In genomic region chr6:113672029-113672428, GRCm38 (mm10) we compare ENCODE assay signal across 17 mouse cellular contexts. TPM values are rescaled to one million over a fixed set of nuclear protein-coding genes. Genes with fewer than 3 reads are reported as not detected.
A peak's percentile ranks its signal among the peaks of the same experiment; 100 is the strongest.
DNase-seq lines count a peak whose midpoint lies in the region; ATAC-seq and TF ChIP-seq lines count a peak whose summit lies in the region.
"Not testable (repeated sequence)": the region's sequence is repeated elsewhere in the genome, so short reads cannot be mapped to it uniquely, and the experiment has no call there.
"Had no signal": no experiment of that assay in that cellular context is flagged by ENCODE, and none has a peak within 500 bp of the region (broad histone marks: within the 10 kb centered on the region; RNA-seq: fewer than 3 reads in every experiment).

No protein-coding gene starts in this region.

- in situ Hi-C loops in CH12.LX (cut with MboI; ENCODE audit: low pct_ligation_motif_present, low pct_unique_long_range_greater_than_20kb, low sequenced_read_pairs) = not testable (repeated sequence)

- not testable (repeated sequence) for TF ChIP-seq RAD21 in CH12.LX (IDR thresholded peaks at IDR 0.05; ENCODE audit: low read depth, low read length)
- TF ChIP-seq RAD21 in MEL (IDR thresholded peaks at IDR 0.05; ENCODE audit: low read depth, low read length) = peak; percentile 20

- intact Hi-C loops in heart, adult 2 months (cut with DNase I) = not testable (repeated sequence)

- dilution Hi-C loops in CH12.LX (cut with MboI; ENCODE audit: extremely low pct_ligation_motif_present, extremely low pct_unique_long_range_greater_than_20kb, low sequenced_read_pairs) = not testable (repeated sequence)

- H3K4me1 ChIP-seq in CH12.LX (ENCODE audit: control insufficient read depth in 1 of 2, insufficient read depth in 2 of 2) = peaks cover 20 to 65% of the 10 kb centered on the region in 2 experiments
- peaks cover 0 to 12% of the 10 kb centered on the region in 2 experiments; a peak in 2 of 4 replicates for H3K4me1 ChIP-seq in MEL (ENCODE audit: control insufficient read depth in 1 of 2, insufficient read depth in 2 of 2, low read length in 2 of 2)
- H3K4me1 ChIP-seq in heart, adult 2 months (ENCODE audit: control insufficient read depth, insufficient read depth, low read length); kidney, adult 2 months (ENCODE audit: control insufficient read depth, insufficient read depth, low read length); lung, embryonic 14.5 days (ENCODE audit: insufficient read depth): not testable (repeated sequence)
- peaks cover 4 to 12% of the 10 kb centered on the region in 2 experiments; a peak in 3 of 4 replicates for H3K4me1 ChIP-seq in liver, embryonic 14.5 days (replicated peaks; ENCODE audit: control insufficient read depth in 2 of 2, insufficient read depth in 2 of 2, low read length in 1 of 2)
- peaks cover 45% of the 10 kb centered on the region for H3K4me1 ChIP-seq in small intestine, adult 2 months (ENCODE audit: control insufficient read depth, insufficient read depth, insufficient read length, low read length)

- TF ChIP-seq CTCF in CH12.LX (conservative IDR thresholded peaks at IDR 0.05 in 1 of 2, IDR thresholded peaks at IDR 0.05 in 1 of 2; ENCODE audit: low read depth in 2 of 2, low read length in 2 of 2) (peak in 1 of 2 experiments; percentile 38; a peak in 2 of 4 replicates), MEL (IDR thresholded peaks at IDR 0.05 in 2 of 3, conservative IDR thresholded peaks at IDR 0.05 in 1 of 3; ENCODE audit: control insufficient read depth in 1 of 3, insufficient read depth in 1 of 3, low read depth in 2 of 3, low read length in 3 of 3, poor library complexity in 1 of 3, severe bottlenecking in 1 of 3) (peak in 2 of 3 experiments; percentile 27 to 36; a peak in 3 of 6 replicates)
- TF ChIP-seq CTCF in heart, adult 2 months (IDR thresholded peaks at IDR 0.05) = peak; percentile 51
- TF ChIP-seq CTCF in kidney, adult 2 months (conservative IDR thresholded peaks at IDR 0.05; ENCODE audit: insufficient read depth, insufficient read length, low read depth, low read length) = 0 out of 2 replicates have a peak, but pooled peaks have one; percentile 10
- TF ChIP-seq CTCF in layer of hippocampus, adult 2 months (conservative IDR thresholded peaks at IDR 0.05) = peak; percentile 58
- TF ChIP-seq CTCF in liver, embryonic 14.5 days (IDR thresholded peaks at IDR 0.05; ENCODE audit: low read depth) = peak; percentile 42
- TF ChIP-seq CTCF in lung, embryonic 14.5 days (IDR thresholded peaks at IDR 0.05; ENCODE audit: low read depth) = peak; percentile 22; the same call in 1 of the 2 replicates
- peak; percentile 20; the same call in 1 of the 2 replicates for TF ChIP-seq CTCF in small intestine, adult 2 months (IDR thresholded peaks at IDR 0.05; ENCODE audit: extremely low read depth, insufficient read length, insufficient replicate concordance, low read depth, low read length)

- H3K27me3 ChIP-seq in CH12.LX (replicated peaks); MEL (ENCODE audit: control insufficient read depth in 1 of 2, insufficient read depth in 2 of 2, low read length in 2 of 2); heart, adult 2 months (ENCODE audit: control insufficient read depth, insufficient read depth, low read length); kidney, adult 2 months (replicated peaks; ENCODE audit: control insufficient read depth, insufficient read depth, low read length); liver, embryonic 14.5 days (ENCODE audit: control insufficient read depth, insufficient read depth, low read length); lung, embryonic 14.5 days (ENCODE audit: insufficient read depth, low read length); small intestine, adult 2 months (ENCODE audit: control insufficient read depth, insufficient read depth, low read length): not testable (repeated sequence)

- not testable (repeated sequence) for H3K27ac ChIP-seq in CH12.LX (ENCODE audit: insufficient read depth, low read depth); MEL (ENCODE audit: control insufficient read depth, low read depth, low read length); heart, adult 2 months; kidney, adult 2 months (ENCODE audit: insufficient read depth, low read depth, low read length); layer of hippocampus, adult 2 months; liver, embryonic 14.5 days; lung, embryonic 14.5 days (ENCODE audit: low read depth)
- H3K27ac ChIP-seq in small intestine, adult 2 months (ENCODE audit: insufficient read depth, low read depth, low read length) = 0 out of 2 replicates have a peak overlapping the region, but pooled peaks have one; percentile 35

- not testable (repeated sequence) for TF ChIP-seq EP300 in CH12.LX (IDR thresholded peaks at IDR 0.05; ENCODE audit: low read length); MEL (IDR thresholded peaks at IDR 0.05; ENCODE audit: low read depth in 1 of 2, low read length in 2 of 2); heart, adult 2 months (IDR thresholded peaks at IDR 0.05; ENCODE audit: insufficient read depth, low read depth, low read length); liver, embryonic 14.5 days (IDR thresholded peaks at IDR 0.05; ENCODE audit: low read depth)

- not testable (repeated sequence) for H3K4me2 ChIP-seq in CH12.LX (ENCODE audit: insufficient read depth, low read depth, poor library complexity, severe bottlenecking); liver, embryonic 14.5 days (ENCODE audit: low read depth); lung, embryonic 14.5 days

- not testable (repeated sequence) for H3K9me3 ChIP-seq in CH12.LX (replicated peaks; ENCODE audit: low read length); MEL (replicated peaks; ENCODE audit: insufficient read depth, low read length); liver, embryonic 14.5 days (ENCODE audit: control insufficient read depth, low read length); lung, embryonic 14.5 days (ENCODE audit: low read depth, low read length)

- H3K36me3 ChIP-seq in CH12.LX (replicated peaks in 1 of 2; ENCODE audit: control insufficient read depth in 1 of 2, insufficient read depth in 1 of 2, low read length in 1 of 2) = peaks cover 50 to 62% of the 10 kb centered on the region in 2 experiments
- not testable (repeated sequence) for H3K36me3 ChIP-seq in MEL (ENCODE audit: control insufficient read depth in 1 of 2, insufficient read depth in 2 of 2, low read length in 2 of 2); heart, adult 2 months (ENCODE audit: control insufficient read depth, insufficient read depth, low read length); kidney, adult 2 months (ENCODE audit: control insufficient read depth, insufficient read depth, low read length); liver, embryonic 14.5 days (replicated peaks; ENCODE audit: control insufficient read depth, insufficient read depth, low read depth); lung, embryonic 14.5 days (ENCODE audit: insufficient read depth)
- H3K36me3 ChIP-seq in small intestine, adult 2 months (ENCODE audit: control insufficient read depth, insufficient read depth, low read length) = peaks cover 49% of the 10 kb centered on the region

- not testable (repeated sequence) for DNase-seq in CH12.LX (ENCODE audit: extremely low read depth); MEL (ENCODE audit: low read depth, low spot score); heart, adult 2 months; kidney, adult 2 months; layer of hippocampus, adult 2 months (ENCODE audit: low spot score in 2 of 2); liver, embryonic 14.5 days (ENCODE audit: low read depth in 3 of 3, low spot score in 3 of 3); lung, embryonic 14.5 days

- ATAC-seq in liver, embryonic 14.5 days (ENCODE audit: insufficient read depth); lung, embryonic 14.5 days (ENCODE audit: insufficient read depth): not testable (repeated sequence)

- not testable (repeated sequence) for H3K9ac ChIP-seq in CH12.LX (ENCODE audit: insufficient read depth, low read depth); MEL (ENCODE audit: control insufficient read depth, low read depth, low read length, poor library complexity, severe bottlenecking); heart, adult 2 months (ENCODE audit: low read depth, low read length); liver, embryonic 14.5 days (replicated peaks); lung, embryonic 14.5 days

- 85% methylated on average over 1 of the region's 1 CpGs for WGBS in heart, adult 2 months
- WGBS in kidney, adult 2 months = 92% methylated on average over 1 of the region's 1 CpGs
- 80% methylated on average over 1 of the region's 1 CpGs for WGBS in liver, embryonic 14.5 days (ENCODE audit: insufficient replicate concordance)
- 88% methylated on average over 1 of the region's 1 CpGs for WGBS in lung, embryonic 14.5 days
- 94% methylated on average over 1 of the region's 1 CpGs for WGBS in small intestine, adult 2 months

- not testable (repeated sequence) for TF ChIP-seq POLR2A in CH12.LX (IDR thresholded peaks at IDR 0.05; ENCODE audit: low read depth, low read length); MEL (IDR thresholded peaks at IDR 0.05; ENCODE audit: control insufficient read depth in 1 of 2, insufficient read depth in 1 of 2, low read depth in 1 of 2, low read length in 2 of 2, poor library complexity in 1 of 2); heart, adult 2 months (IDR thresholded peaks at IDR 0.05; ENCODE audit: insufficient read depth, low read depth, low read length); kidney, adult 2 months (IDR thresholded peaks at IDR 0.05; ENCODE audit: low read depth, low read length); small intestine, adult 2 months (IDR thresholded peaks at IDR 0.05; ENCODE audit: low read depth, low read length)

- peak overlapping the region in 1 of 3 experiments; percentile 21 for H3K4me3 ChIP-seq in CH12.LX (replicated peaks in 1 of 3; ENCODE audit: low read depth in 2 of 3, low read length in 2 of 3, poor library complexity in 1 of 3)
- H3K4me3 ChIP-seq in MEL (ENCODE audit: control insufficient read depth in 1 of 2, insufficient read depth in 1 of 2, low read depth in 2 of 2, low read length in 2 of 2); heart, adult 2 months; kidney, adult 2 months (ENCODE audit: insufficient read depth, low read depth, low read length); layer of hippocampus, adult 2 months; liver, embryonic 14.5 days (ENCODE audit: insufficient read depth in 1 of 2, low read depth in 2 of 2, low read length in 2 of 2); lung, embryonic 14.5 days (ENCODE audit: low read depth, low read length); small intestine, adult 2 months (ENCODE audit: low read depth, low read length): not testable (repeated sequence)

- peaks cover 25% of the 10 kb centered on the region for H3K79me2 ChIP-seq in CH12.LX (replicated peaks; ENCODE audit: control insufficient read depth, extremely low read depth, insufficient read depth, poor library complexity, severe bottlenecking)
- not testable (repeated sequence) for H3K79me2 ChIP-seq in MEL (ENCODE audit: control insufficient read depth, insufficient read depth, low read length, poor library complexity); heart, adult 2 months (replicated peaks; ENCODE audit: control insufficient read depth, insufficient read depth, low read length)

RNA-seq across cellular contexts. Expression of gene Tatdn2, which starts 24.8 kb away (rescaled TPM):
- total RNA-seq in CH12.LX (2012; rRNA removed) = 35.1 and 62.5 TPM in 2 replicates
- 34.5 and 35.5 TPM in 2 replicates for total RNA-seq in CH12.LX (2014; rRNA removed)
- 58.0 and 70.8 TPM in 2 replicates for polyA plus RNA-seq in CH12.LX (2012; ENCODE audit: insufficient read length, low read depth)
- total RNA-seq in MEL (2012; rRNA removed) = 111 and 136 TPM in 2 replicates
- polyA plus RNA-seq in MEL (2012; ENCODE audit: insufficient read depth in 1 of 2, insufficient read length in 2 of 2, low read depth in 1 of 2, low replicate concordance in 2 of 2, missing spikeins in 1 of 2) = 100 to 1,000 TPM; 102 to 121 TPM
- 10 to 100 TPM; 66.7 to 71.9 TPM for total RNA-seq in heart, adult 2 months (2021)
- 17.3 and 36.1 TPM in 2 replicates for polyA plus RNA-seq in heart, adult 2 months (2012; rRNA removed)
- 32.9 and 35.5 TPM in 2 replicates for polyA plus RNA-seq in kidney, adult 2 months (2012; rRNA removed)
- 10 to 100 TPM; 60.4 to 67.8 TPM for total RNA-seq in layer of hippocampus, adult 2 months (2021)
- 10.6 and 15.4 TPM in 2 replicates for polyA plus RNA-seq in liver, embryonic 14.5 days (2012; rRNA removed)
- 1.0 and 1.3 TPM in 2 replicates for polyA plus RNA-seq in liver, embryonic 14.5 days (2014; fragmentation: Nextera tagmentation; extraction: Ambion mirVana)
- polyA plus RNA-seq in lung, embryonic 14.5 days (2014; fragmentation: Nextera tagmentation; extraction: Ambion mirVana) = 1.2 and 1.5 TPM in 2 replicates
- 11.3 and 16.6 TPM in 2 replicates for polyA plus RNA-seq in small intestine, adult 2 months (2012; rRNA removed)

RNA-seq across cellular contexts. Expression of gene Irak2, which starts 33.8 kb away (rescaled TPM):
- total RNA-seq in CH12.LX (2012; rRNA removed) = 31.6 and 39.5 TPM in 2 replicates
- 26.9 and 30.0 TPM in 2 replicates for total RNA-seq in CH12.LX (2014; rRNA removed)
- 32.5 and 38.6 TPM in 2 replicates for polyA plus RNA-seq in CH12.LX (2012; ENCODE audit: insufficient read length, low read depth)
- 5.2 TPM in 2 replicates for total RNA-seq in MEL (2012; rRNA removed)
- polyA plus RNA-seq in MEL (2012; ENCODE audit: insufficient read depth in 1 of 2, insufficient read length in 2 of 2, low read depth in 1 of 2, low replicate concordance in 2 of 2, missing spikeins in 1 of 2) = 1 to 10 TPM in 1 of 2 experiments, not detected in 1; 6.8 TPM
- total RNA-seq in heart, adult 2 months (2021) = 10 to 100 TPM; 10.4 to 13.6 TPM
- polyA plus RNA-seq in heart, adult 2 months (2012; rRNA removed) = 12.5 and 12.9 TPM in 2 replicates
- 53.8 and 67.1 TPM in 2 replicates for polyA plus RNA-seq in kidney, adult 2 months (2012; rRNA removed)
- total RNA-seq in layer of hippocampus, adult 2 months (2021) = 10 to 100 TPM; 16.6 to 18.8 TPM
- 19.1 and 27.0 TPM in 2 replicates for polyA plus RNA-seq in liver, embryonic 14.5 days (2012; rRNA removed)
- polyA plus RNA-seq in liver, embryonic 14.5 days (2014; fragmentation: Nextera tagmentation; extraction: Ambion mirVana) = 4.9 and 7.0 TPM in 2 replicates
- polyA plus RNA-seq in lung, embryonic 14.5 days (2014; fragmentation: Nextera tagmentation; extraction: Ambion mirVana) = 3.1 and 3.6 TPM in 2 replicates
- 35.4 and 97.6 TPM in 2 replicates for polyA plus RNA-seq in small intestine, adult 2 months (2012; rRNA removed)

RNA-seq across cellular contexts. Expression of gene Ghrl, which starts 47.7 kb away (rescaled TPM):
- total RNA-seq in CH12.LX (2012; rRNA removed) (not detected in 2 replicates), CH12.LX (2014; rRNA removed) (not detected in 2 replicates), MEL (2012; rRNA removed) (0.26 and 0.81 TPM in 2 replicates)
- polyA plus RNA-seq in CH12.LX (2012; ENCODE audit: insufficient read length, low read depth) (1.1 and 2.6 TPM in 2 replicates), MEL (2012; ENCODE audit: insufficient read depth in 1 of 2, insufficient read length in 2 of 2, low read depth in 1 of 2, low replicate concordance in 2 of 2, missing spikeins in 1 of 2) (1 to 10 TPM in 1 of 2 experiments, not detected in 1; 2.8 TPM)
- not detected for total RNA-seq in heart, adult 2 months (2021)
- polyA plus RNA-seq in heart, adult 2 months (2012; rRNA removed) = 0.76 and 1.1 TPM in 2 replicates
- 0.09 TPM in 1 of 2 replicates, not detected in the other for polyA plus RNA-seq in kidney, adult 2 months (2012; rRNA removed)
- total RNA-seq in layer of hippocampus, adult 2 months (2021) = not detected
- polyA plus RNA-seq in liver, embryonic 14.5 days (2012; rRNA removed) = 0.11 and 0.18 TPM in 2 replicates
- 0.29 TPM in 1 of 2 replicates, not detected in the other for polyA plus RNA-seq in liver, embryonic 14.5 days (2014; fragmentation: Nextera tagmentation; extraction: Ambion mirVana)
- polyA plus RNA-seq in lung, embryonic 14.5 days (2014; fragmentation: Nextera tagmentation; extraction: Ambion mirVana) = 0.34 TPM in 1 of 2 replicates, not detected in the other
- 14.0 and 50.2 TPM in 2 replicates for polyA plus RNA-seq in small intestine, adult 2 months (2012; rRNA removed)
- total RNA-seq: adrenal gland, adult 2 months; adrenal gland, postnatal 10 days; adrenal gland, postnatal 25 days; common myeloid progenitor, adult 5-6 weeks; G1E had no signal
- polyA plus RNA-seq: adrenal gland, adult 2 months; CD4-positive, CD25-positive, alpha-beta regulatory T cell, adult 4 months; embryonic facial prominence, embryonic 11.5 days; erythroblast, embryonic 14.5 days; forebrain, embryonic 10.5 days; G1E had no signal

RNA-seq across cellular contexts. Expression of gene Vhl, which starts 48.3 kb away (rescaled TPM):
- total RNA-seq in CH12.LX (2012; rRNA removed) = 14.2 and 17.6 TPM in 2 replicates
- total RNA-seq in CH12.LX (2014; rRNA removed) = 32.6 and 36.6 TPM in 2 replicates
- 19.2 and 23.1 TPM in 2 replicates for polyA plus RNA-seq in CH12.LX (2012; ENCODE audit: insufficient read length, low read depth)
- 11.4 and 12.5 TPM in 2 replicates for total RNA-seq in MEL (2012; rRNA removed)
- 10 to 100 TPM in 1 of 2 experiments, not detected in 1; 12.0 TPM for polyA plus RNA-seq in MEL (2012; ENCODE audit: insufficient read depth in 1 of 2, insufficient read length in 2 of 2, low read depth in 1 of 2, low replicate concordance in 2 of 2, missing spikeins in 1 of 2)
- total RNA-seq in heart, adult 2 months (2021) = 1 to 10 TPM; 8.3 to 8.6 TPM
- 11.2 and 12.0 TPM in 2 replicates for polyA plus RNA-seq in heart, adult 2 months (2012; rRNA removed)
- 19.0 and 24.6 TPM in 2 replicates for polyA plus RNA-seq in kidney, adult 2 months (2012; rRNA removed)
- total RNA-seq in layer of hippocampus, adult 2 months (2021) = 10 to 100 TPM; 44.3 to 44.9 TPM
- polyA plus RNA-seq in liver, embryonic 14.5 days (2012; rRNA removed) = 3.9 and 5.0 TPM in 2 replicates
- polyA plus RNA-seq in liver, embryonic 14.5 days (2014; fragmentation: Nextera tagmentation; extraction: Ambion mirVana) = 7.4 and 8.0 TPM in 2 replicates
- polyA plus RNA-seq in lung, embryonic 14.5 days (2014; fragmentation: Nextera tagmentation; extraction: Ambion mirVana) = 42.2 and 42.7 TPM in 2 replicates
- polyA plus RNA-seq in small intestine, adult 2 months (2012; rRNA removed) = 6.0 and 7.8 TPM in 2 replicates
